Mouse (Mus musculus) bone marrow macrophage, adult 2 months (primary cell): ENCODE measurements around the gene Cldn10. TPM values are rescaled to one million over a fixed set of nuclear protein-coding genes. Genes with fewer than 3 reads are reported as not detected.

ENCODE experiments used
- H3K27ac ChIP-seq: 2 replicates; pipeline ENCODE4 v1.5.1; 2012; ENCODE audit warnings: low read depth, low read length; ENCODE audit not compliant: insufficient read depth
- H3K4me1 ChIP-seq: 2 replicates; pipeline ENCODE4 v1.6.1; 2012; ENCODE audit warnings: low read length; ENCODE audit not compliant: control insufficient read depth, insufficient read depth
- H3K4me3 ChIP-seq: 2 replicates; pipeline ENCODE4 v1.5.1; 2012; ENCODE audit warnings: mild to moderate bottlenecking, low read length, moderate library complexity; ENCODE audit not compliant: insufficient read depth
- CTCF ChIP-seq: IDR thresholded peaks from 2 replicates; pipeline ENCODE4 v1.5.1; 2012; ENCODE audit warnings: low read depth, mild to moderate bottlenecking, low read length, moderate library complexity
- POLR2A ChIP-seq: IDR thresholded peaks from 2 replicates; pipeline ENCODE4 v1.6.1; 2012; ENCODE audit warnings: mild to moderate bottlenecking, low read depth, low read length, borderline replicate concordance
- polyA plus RNA-seq: library from polyadenylated mRNA; stranded (reverse); fragments of >200 nt; gene quantifications from 2 replicates; pipeline ENCODE4 v1.2.4, GENCODE M21; 2012; ENCODE audit not compliant: missing spikeins, insufficient read depth, insufficient read length

Gene Cldn10
- polyA plus RNA-seq, 1 experiment, result not detected

DNA sequence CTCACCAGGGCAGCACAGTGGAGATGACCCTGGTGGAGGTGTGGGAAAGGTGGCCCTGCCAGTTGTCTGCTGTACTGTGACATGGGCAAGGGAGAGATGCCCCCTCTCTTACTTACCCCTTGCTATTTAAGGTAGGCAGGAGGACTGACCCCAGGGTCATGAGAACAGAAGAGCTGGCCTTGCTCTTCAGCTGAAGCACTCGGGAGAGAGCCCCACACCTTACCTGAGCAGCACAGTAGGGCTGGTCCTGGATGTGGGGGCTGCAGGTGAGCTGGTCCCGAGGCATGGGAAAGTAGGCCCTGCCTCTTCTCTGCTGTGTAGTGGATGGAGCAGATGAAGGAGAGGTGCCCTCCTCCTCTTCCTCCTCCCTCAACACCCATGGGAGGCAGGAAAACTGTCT is 11.3 kb upstream of the Cldn10 start:
- Histone ChIP-seq H3K4me3 (no peak overlapping the region), H3K27ac (no peak overlapping the region), H3K4me1 (peaks cover 10% of the 10 kb centered on the region)
- TF ChIP-seq POLR2A (no peak), CTCF (no peak)

DNA sequence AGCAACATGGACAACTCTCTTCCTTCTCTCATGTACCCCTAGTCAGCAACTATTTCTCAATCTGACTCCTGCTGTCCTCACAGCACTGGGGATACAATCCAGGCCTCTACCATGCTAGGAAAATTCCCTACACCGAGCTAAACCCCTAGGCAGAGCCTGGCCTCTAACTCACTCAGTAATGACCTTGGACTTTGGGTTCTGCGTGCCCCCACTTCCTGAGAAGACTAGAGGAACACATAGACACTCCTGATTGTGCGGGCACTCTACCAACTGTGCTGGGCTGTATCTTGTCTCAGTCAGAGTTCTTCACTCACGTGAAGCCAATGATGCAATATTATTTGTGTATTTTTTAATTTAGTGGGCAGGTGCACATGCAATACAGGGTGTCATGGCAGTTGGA is 10.2 kb upstream of the Cldn10 start:
- peaks cover 10% of the 10 kb centered on the region for H3K4me1 ChIP-seq

DNA sequence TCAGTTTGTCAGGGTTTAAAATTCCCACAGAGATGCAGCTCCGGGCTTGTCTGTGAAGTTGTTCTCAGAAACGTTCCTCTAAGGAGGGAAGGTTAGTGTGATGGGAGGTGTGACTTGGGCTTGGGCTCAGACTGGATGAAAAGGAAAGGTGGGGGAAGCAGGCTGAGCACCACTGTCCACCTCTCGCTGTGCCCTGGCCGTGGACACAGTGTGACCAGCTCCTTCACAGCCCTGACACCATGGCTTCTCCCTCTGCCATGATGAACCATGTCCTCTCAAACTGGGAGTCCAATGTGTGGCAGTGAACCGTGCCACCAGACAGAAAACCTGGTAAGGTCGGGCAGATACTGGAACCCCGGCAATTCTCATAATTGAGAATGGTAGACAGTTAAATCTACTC is 6.1 kb upstream of the Cldn10 start:
- Histone ChIP-seq H3K4me1 (no peaks in the 10 kb centered on the region), H3K27ac (no peak overlapping the region), H3K4me3 (no peak overlapping the region)
- no peak for TF ChIP-seq CTCF
- no peak for TF ChIP-seq POLR2A

More for the DNA sequence above, 10.2 kb upstream of the Cldn10 start:
- H3K27ac ChIP-seq, result no peak overlapping the region
- H3K4me3 ChIP-seq, result no peak overlapping the region
- TF ChIP-seq POLR2A, result no peak
- TF ChIP-seq CTCF, result no peak

DNA sequence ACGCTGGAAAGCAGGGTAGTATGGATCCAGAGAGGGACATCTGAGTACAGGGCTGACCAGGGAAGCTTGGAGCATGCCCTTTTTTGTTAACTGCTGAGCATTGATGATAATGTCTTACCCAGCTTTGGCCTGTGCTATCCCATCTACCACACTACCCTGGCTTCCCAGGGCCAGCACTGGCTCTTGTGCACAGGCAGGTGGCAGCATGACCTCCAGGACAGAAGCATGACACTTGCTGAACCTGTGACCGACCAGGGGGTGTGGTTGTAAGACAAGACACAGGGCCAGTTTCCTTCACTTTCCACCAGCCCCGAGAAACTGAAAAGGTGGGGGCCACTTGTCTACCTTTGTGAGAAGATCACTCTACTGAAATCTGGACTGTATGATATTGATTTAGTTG is 5.5 kb upstream of the Cldn10 start:
- H3K4me3 ChIP-seq, result no peak overlapping the region
- H3K4me1 ChIP-seq, result no peaks in the 10 kb centered on the region
- no peak overlapping the region for H3K27ac ChIP-seq
- no peak for TF ChIP-seq POLR2A
- no peak for TF ChIP-seq CTCF

DNA sequence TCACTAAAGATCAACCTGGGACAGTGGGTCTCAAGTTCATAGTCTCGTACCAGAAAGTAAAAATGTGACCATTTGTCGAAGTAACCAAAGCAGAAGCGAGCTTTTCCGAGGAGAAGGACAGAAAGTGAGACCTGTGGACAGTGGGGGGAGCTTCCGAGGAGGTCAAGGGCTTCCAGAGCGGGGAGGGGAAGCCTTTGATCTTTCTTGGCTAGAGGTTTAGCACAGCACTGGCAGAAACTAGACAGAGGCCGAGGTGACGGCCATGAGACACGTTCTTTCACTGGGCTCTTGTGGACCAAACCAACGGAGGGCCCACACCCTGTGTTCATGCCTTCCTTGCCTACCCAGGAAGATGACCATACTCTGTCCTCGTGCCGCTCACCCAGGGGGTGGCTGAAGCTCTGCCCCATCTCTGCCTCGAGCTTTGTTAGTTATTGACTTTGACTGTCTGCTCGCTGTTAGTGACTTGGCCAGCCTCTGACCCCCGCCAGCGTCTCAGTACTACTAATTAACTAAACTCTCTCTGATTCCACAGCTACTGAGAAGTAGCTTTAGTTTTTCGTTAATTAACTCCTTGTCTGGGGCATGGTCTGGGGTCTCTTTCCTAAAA is 4.3 kb upstream of the Cldn10 start:
- Histone ChIP-seq H3K27ac (no peak overlapping the region), H3K4me3 (no peak overlapping the region), H3K4me1 (no peaks in the 10 kb centered on the region)
- TF ChIP-seq CTCF (no peak), POLR2A (no peak)

DNA sequence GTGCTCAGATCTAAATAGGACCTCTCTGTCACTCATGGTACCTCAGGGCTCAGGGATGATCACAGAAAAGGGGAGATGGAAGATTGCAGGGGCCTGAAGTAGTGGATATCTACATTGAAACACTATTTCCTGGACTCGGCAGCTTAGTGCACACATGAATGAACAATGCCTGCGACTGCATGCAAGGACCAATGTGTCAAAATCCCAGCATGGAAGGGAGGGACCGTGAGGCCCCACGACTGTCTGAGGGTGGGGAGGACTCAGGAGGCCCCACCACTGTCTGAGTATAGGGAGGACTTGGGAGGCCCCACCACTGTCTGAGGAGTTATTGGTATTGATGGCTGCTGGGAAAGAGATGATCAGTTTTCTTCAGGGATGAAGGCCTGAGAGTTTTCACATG is 2.5 kb downstream of the Cldn10 start:
- H3K4me1 ChIP-seq, result 0 out of 2 replicates have a peak, but pooled peaks cover 3% of the 10 kb centered on the region
- H3K27ac ChIP-seq, result no peak overlapping the region
- no peak for TF ChIP-seq POLR2A
- TF ChIP-seq CTCF, result no peak
- no peak overlapping the region for H3K4me3 ChIP-seq

DNA sequence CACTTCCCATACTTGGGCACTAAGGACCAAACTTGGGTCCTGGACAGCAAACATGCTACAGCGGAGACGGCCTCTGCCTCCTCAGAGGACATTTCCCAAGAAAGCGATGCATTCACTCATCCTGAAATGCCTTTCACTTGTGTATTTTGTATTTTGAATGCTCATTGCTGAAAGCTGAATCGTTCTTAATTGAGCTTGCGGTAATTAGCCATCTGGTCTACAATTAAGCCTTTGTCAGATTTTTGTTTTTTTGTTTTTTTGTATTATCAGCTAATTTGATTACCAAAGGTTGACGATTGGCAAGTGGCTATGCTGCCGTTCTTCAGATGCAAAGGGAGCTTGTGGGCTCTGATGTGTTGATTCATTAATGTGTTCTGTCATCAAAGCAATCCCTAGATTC is 5.2 kb downstream of the Cldn10 start:
- Histone ChIP-seq H3K4me3 (no peak overlapping the region), H3K4me1 (0 out of 2 replicates have a peak, but pooled peaks cover 3% of the 10 kb centered on the region), H3K27ac (no peak overlapping the region)
- TF ChIP-seq POLR2A (no peak), CTCF (no peak)

DNA sequence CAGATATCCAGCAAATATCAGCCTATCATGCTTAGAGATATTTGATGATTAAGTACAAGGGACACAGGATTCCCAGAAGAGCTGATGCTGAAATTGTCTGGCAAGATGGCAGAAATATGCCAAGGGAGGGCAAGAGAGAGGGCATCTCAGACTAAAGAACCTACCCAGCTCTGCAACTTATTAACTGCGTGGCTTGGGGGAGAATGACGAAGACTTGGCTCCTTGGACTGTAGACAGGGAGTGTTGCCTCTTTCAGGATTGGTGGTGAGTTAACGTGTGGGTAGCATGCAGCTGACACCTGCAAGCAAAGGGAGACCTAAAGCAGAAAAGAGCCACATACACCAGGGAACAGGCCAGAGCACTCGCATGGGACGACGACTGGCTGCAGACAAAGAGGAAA is 5.7 kb downstream of the Cldn10 start:
- TF ChIP-seq POLR2A, result no peak
- TF ChIP-seq CTCF, result no peak
- Histone ChIP-seq H3K4me1 (0 out of 2 replicates have a peak, but pooled peaks cover 3% of the 10 kb centered on the region), H3K27ac (no peak overlapping the region)

DNA sequence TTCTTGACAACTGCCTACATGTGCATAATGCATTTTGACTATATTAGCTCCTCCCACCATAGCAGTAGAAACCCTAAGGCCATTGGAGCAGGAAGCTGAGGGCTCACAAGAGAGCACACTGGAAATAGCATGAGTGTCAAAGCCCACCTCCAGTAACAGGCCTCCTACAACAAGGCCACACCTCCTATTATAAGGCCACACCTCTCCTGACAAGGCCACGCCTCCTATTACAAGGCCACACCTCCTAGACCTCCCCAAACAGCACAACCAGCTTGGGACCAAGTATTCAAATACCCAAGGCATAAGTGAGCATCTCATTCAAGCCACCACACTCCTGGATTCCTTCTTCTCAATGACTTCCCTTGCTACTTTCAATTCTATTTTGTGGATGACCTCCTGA is 6.5 kb downstream of the Cldn10 start:
- TF ChIP-seq CTCF (no peak), POLR2A (no peak)
- Histone ChIP-seq H3K27ac (no peak overlapping the region), H3K4me1 (0 out of 2 replicates have a peak, but pooled peaks cover 3% of the 10 kb centered on the region), H3K4me3 (no peak overlapping the region)

More for the DNA sequence above, 5.7 kb downstream of the Cldn10 start:
- H3K4me3 ChIP-seq, result no peak overlapping the region

DNA sequence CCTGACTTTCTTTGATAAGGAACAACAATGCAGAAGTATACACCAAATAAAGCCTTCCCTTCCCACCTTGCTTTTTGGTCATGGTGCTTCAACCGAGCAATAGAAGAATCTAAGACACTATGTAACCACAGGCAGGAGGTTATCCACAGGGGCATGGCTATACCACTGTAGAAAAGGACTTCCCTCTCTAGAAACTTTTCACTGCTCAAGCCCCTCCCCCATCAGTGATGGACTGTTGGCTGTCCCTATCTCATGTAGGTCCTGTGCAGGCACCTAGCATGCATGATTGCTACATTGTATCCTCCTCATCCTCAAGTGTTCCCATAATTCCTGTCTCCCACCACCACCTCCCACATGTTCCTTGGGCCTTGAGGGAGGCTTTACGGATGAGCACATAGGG is 7.2 kb downstream of the Cldn10 start:
- TF ChIP-seq CTCF (no peak), POLR2A (no peak)
- Histone ChIP-seq H3K27ac (no peak overlapping the region), H3K4me1 (0 out of 2 replicates have a peak, but pooled peaks cover 3% of the 10 kb centered on the region), H3K4me3 (no peak overlapping the region)

DNA sequence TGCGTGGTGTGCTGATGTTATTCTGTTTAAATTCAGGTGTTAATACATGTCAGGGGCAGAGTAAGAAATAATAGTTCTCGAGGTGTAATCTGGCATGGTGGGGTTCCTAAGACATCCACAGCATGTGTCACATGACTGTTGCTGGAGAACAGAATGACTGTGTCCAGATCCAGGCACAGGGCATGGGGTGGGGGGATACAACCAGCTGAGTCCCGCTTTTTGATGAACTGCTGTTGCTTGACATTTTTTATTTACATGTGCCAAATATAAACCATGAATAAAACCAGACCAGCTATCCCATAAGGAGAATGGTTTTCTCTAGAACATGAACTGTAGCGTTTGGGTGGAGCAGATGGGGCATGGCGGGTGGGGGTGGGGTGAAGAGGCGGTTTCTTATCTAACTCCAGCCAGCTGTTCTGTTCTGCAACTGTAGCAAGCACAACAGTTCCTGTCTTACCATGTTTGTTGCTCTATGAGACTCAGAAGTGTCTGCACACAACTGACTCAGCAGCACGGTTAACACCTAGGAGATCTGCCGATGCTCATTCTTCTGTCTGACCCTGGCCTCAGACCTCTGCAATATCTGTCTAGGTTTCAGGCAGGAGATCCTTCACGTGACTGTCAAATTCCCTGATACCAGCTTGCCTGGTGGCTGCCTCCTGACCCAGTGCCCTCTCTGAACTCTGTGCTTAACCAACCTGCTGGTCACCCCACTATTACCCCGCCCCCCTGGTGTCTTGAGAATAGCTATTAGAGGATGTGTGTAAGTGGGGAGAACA is 8.4 kb downstream of the Cldn10 start:
- no peak overlapping the region for H3K4me3 ChIP-seq
- TF ChIP-seq CTCF (no peak), POLR2A (no peak)
- 0 out of 2 replicates have a peak, but pooled peaks cover 3% of the 10 kb centered on the region for H3K4me1 ChIP-seq
- no peak overlapping the region for H3K27ac ChIP-seq
